Mouse (Mus musculus) c-Kit-positive CD71-positive TER-119-positive erythroid progenitor cells, embryonic 14.5 days (primary cell): Measurements from ENCODE around the gene Speer4f1.
"Not testable (repeated sequence)": the region's sequence is repeated elsewhere in the genome, so short reads cannot be mapped to it uniquely, and the experiment has no call there.

Source experiments
- DNase-seq: peaks from one replicate; pipeline ENCODE4 v3.0.0-alpha.2; 2013; ENCODE audit warnings: low spot score

Gene Speer4f1

GRCm38 (mm10) chr5:17475798-17476197 is at the start of gene Speer4f1:
Gene Speer4f1, plus strand, starts transcription at chr5:17476098.
- not testable (repeated sequence) for DNase-seq

GRCm38 (mm10) chr5:17426930-17427329 is 49.0 kb upstream of the Speer4f1 start:
- no peak for DNase-seq

- no peak for DNase-seq
These were observed 41.2 kb upstream of the Speer4f1 start for GRCm38 (mm10) chr5:17434721-17435120.

GRCm38 (mm10) chr5:17436209-17436608 is 39.7 kb upstream of the Speer4f1 start:
- no peak for DNase-seq

- no peak for DNase-seq
These were observed 36.3 kb upstream of the Speer4f1 start for GRCm38 (mm10) chr5:17439487-17440102.

- DNase-seq: no peak
These were observed 21.8 kb upstream of the Speer4f1 start for GRCm38 (mm10) chr5:17454059-17454458.

GRCm38 (mm10) chr5:17454952-17455586 is 20.8 kb upstream of the Speer4f1 start:
- no peak for DNase-seq

- no peak for DNase-seq
These were observed 19.2 kb upstream of the Speer4f1 start for GRCm38 (mm10) chr5:17456671-17457070.

- DNase-seq: not testable (repeated sequence)
These were observed 7.8 kb upstream of the Speer4f1 start for GRCm38 (mm10) chr5:17468120-17468519.

GRCm38 (mm10) chr5:17476476-17476875 is 578 bp downstream of the Speer4f1 start:
- DNase-seq: no peak

GRCm38 (mm10) chr5:17489894-17490293 is 14.0 kb downstream of the Speer4f1 start:
- no peak for DNase-seq

GRCm38 (mm10) chr5:17495616-17496015 is 19.7 kb downstream of the Speer4f1 start:
- DNase-seq: no peak

- DNase-seq: no peak
These were observed 20.8 kb downstream of the Speer4f1 start for GRCm38 (mm10) chr5:17496650-17497049.

- DNase-seq: no peak
These were observed 24.0 kb downstream of the Speer4f1 start for GRCm38 (mm10) chr5:17499873-17500329.

- no peak for DNase-seq
These were observed 25.0 kb downstream of the Speer4f1 start for GRCm38 (mm10) chr5:17500866-17501265.

GRCm38 (mm10) chr5:17505540-17505939 is 29.6 kb downstream of the Speer4f1 start:
- no peak for DNase-seq

GRCm38 (mm10) chr5:17508038-17508437 is 32.1 kb downstream of the Speer4f1 start:
- DNase-seq: no peak
